Mouse (Mus musculus) liver, embryonic 11.5 days (tissue): Measurements from ENCODE around the gene Tspan9. TPM values are rescaled to one million over a fixed set of nuclear protein-coding genes. Genes with fewer than 3 reads are reported as not detected.
A peak's percentile ranks its signal among the peaks of the same experiment; 100 is the strongest.

Experiments used
- ATAC-seq: fragments of 200-750 bp; cut with Nextera tagmentation; replicated peaks from 2 replicates; pipeline ENCODE4 v1.8.0; 2017; ENCODE audit warnings: moderate number of reproducible peaks, mild to moderate bottlenecking, moderate TSS enrichment, moderate library complexity; ENCODE audit not compliant: low FRiP score
- DNase-seq: peaks from one replicate; pipeline ENCODE4 v3.0.0-alpha.2; 2017; ENCODE audit warnings: low spot score
- H3K27ac ChIP-seq: fragments of 300-500 bp; sonication (generic); 2 replicates; pipeline ENCODE4 v1.5.1; 2014; ENCODE audit warnings: mild to moderate bottlenecking, low read depth, low read length, control low read depth
- H3K27me3 ChIP-seq: fragments of 300-500 bp; sonication (generic); replicated peaks from 2 replicates; pipeline ENCODE4 v1.6.1; 2014; ENCODE audit warnings: low read length, mixed read lengths; ENCODE audit not compliant: control insufficient read depth, insufficient read depth
- H3K36me3 ChIP-seq: fragments of 300-500 bp; sonication (generic); 2 replicates; pipeline ENCODE4 v1.6.1; 2014; ENCODE audit warnings: mild to moderate bottlenecking, low read length, moderate library complexity, mixed read lengths; ENCODE audit not compliant: control insufficient read depth, insufficient read depth
- H3K4me1 ChIP-seq: fragments of 300-500 bp; sonication (generic); replicated peaks from 2 replicates; pipeline ENCODE4 v1.6.1; 2014; ENCODE audit warnings: low read length, mixed read lengths; ENCODE audit not compliant: control insufficient read depth, insufficient read depth
- H3K4me2 ChIP-seq: fragments of 300-500 bp; sonication (generic); 2 replicates; pipeline ENCODE4 v1.6.1; 2014; ENCODE audit warnings: mild to moderate bottlenecking, control low read depth, moderate library complexity
- H3K4me3 ChIP-seq: fragments of 300-500 bp; sonication (generic); 2 replicates; pipeline ENCODE4 v1.5.1; 2014; ENCODE audit warnings: low read depth, low read length, control low read depth
- H3K9ac ChIP-seq: fragments of 300-500 bp; sonication (generic); 2 replicates; pipeline ENCODE4 v1.6.1; 2014; ENCODE audit warnings: low read depth, low read length, control low read depth
- H3K9me3 ChIP-seq: fragments of 300-500 bp; sonication (generic); 2 replicates; pipeline ENCODE4 v1.6.1; 2016; ENCODE audit warnings: low read length, inconsistent platforms, mixed read lengths; ENCODE audit not compliant: control insufficient read depth
- WGBS: fragments of 180-500 bp; shearing (Covaris S2); extraction: QIAGEN DNeasy Blood & Tissue Kit; methylation state at CpG from one replicate; pipeline ENCODE4 v1.1.7; 2014; 5-methylcytosine and 5-hydroxymethylcytosine counted together
- polyA plus RNA-seq: library from polyadenylated mRNA; unstranded; fragments of >200 nt; fragmentation: Nextera tagmentation; extraction: Ambion mirVana; gene quantifications from 2 replicates; pipeline ENCODE4 v1.2.1, GENCODE M21; 2014

The Tspan9 gene
- polyA plus RNA-seq, 1 experiment from 2014 or later, result 46.3 TPM

DNA sequence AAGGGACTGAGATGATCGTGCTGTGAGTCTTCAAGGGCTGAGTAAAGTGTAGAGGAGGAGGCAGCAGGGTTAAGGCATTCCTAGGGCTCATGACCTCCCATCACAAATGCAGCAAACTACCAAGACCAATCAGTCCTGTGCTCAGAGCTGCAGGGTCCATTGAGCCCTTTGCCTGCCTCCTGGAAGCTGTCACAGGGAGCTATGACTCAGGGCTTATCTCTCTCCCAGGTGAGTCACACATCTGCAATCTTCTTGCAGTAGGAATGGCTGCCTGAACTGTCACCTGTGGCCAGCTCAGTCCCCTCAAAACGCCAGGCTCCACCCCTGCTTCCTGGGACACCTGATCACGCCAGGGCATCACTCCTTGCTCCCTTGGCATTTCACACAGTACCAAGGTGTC, 208.3 kb downstream of the Tspan9 start:
- no peak for ATAC-seq
- Histone ChIP-seq H3K4me3 (no peak overlapping the region), H3K4me2 (no peak overlapping the region), H3K9me3 (0 out of 2 replicates have a peak, but pooled peaks cover 3% of the 10 kb centered on the region), H3K9ac (no peak overlapping the region), H3K27me3 (no peaks in the 10 kb centered on the region; the same call in 1 of the 2 replicates), H3K4me1 (no peaks in the 10 kb centered on the region; the same call in 1 of the 2 replicates), H3K27ac (no peak overlapping the region), H3K36me3 (no peaks in the 10 kb centered on the region)
- 58% methylated on average over 3 of the region's 3 CpGs for WGBS
- DNase-seq, result no peak

- DNase-seq (no peak), ATAC-seq (no peak)
- no peak overlapping the region for H3K4me2 ChIP-seq
- WGBS, result 86% methylated on average over 5 of the region's 5 CpGs
- no peak overlapping the region for H3K9ac ChIP-seq
- no peak overlapping the region for H3K4me3 ChIP-seq
- H3K4me1 ChIP-seq, result no peaks in the 10 kb centered on the region; the same call in 1 of the 2 replicates
- no peak overlapping the region for H3K27ac ChIP-seq
- no peaks in the 10 kb centered on the region for H3K36me3 ChIP-seq
- H3K27me3 ChIP-seq, result no peaks in the 10 kb centered on the region
- H3K9me3 ChIP-seq, result 0 out of 2 replicates have a peak, but pooled peaks cover 3% of the 10 kb centered on the region
These were observed 209.6 kb downstream of the Tspan9 start for GRCm38 (mm10) chr6:127933841-127934240.

- DNase-seq (no peak), ATAC-seq (no peak)
- Histone ChIP-seq H3K4me3 (no peak overlapping the region), H3K9ac (no peak overlapping the region), H3K4me1 (no peaks in the 10 kb centered on the region; the same call in 1 of the 2 replicates), H3K36me3 (no peaks in the 10 kb centered on the region), H3K27ac (no peak overlapping the region), H3K9me3 (0 out of 2 replicates have a peak, but pooled peaks cover 3% of the 10 kb centered on the region), H3K27me3 (no peaks in the 10 kb centered on the region), H3K4me2 (no peak overlapping the region)
- 59% methylated on average over 5 of the region's 5 CpGs for WGBS
These were observed 210.7 kb downstream of the Tspan9 start for GRCm38 (mm10) chr6:127932697-127933096.

DNA sequence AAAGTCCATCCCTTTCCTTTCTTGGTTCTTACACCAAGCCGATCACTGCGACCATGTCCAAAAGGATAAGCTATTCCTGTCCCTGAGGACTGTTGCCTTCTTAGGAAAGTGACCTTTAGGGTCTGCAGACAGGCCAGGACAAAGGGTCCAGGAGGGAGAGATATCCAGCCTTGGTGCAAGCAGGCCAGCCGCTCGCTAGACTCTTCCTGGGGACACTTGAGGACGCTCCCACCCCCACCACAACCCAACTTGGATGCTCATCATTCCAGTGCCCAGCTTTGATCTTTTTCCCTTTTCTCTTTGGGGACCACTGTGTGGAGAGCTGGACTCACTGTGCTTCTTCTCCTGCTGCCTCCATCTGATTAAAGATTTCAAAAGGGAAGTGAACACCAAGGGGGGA, 214.7 kb downstream of the Tspan9 start:
- ATAC-seq (no peak), DNase-seq (no peak)
- Histone ChIP-seq H3K4me2 (no peak overlapping the region), H3K27me3 (no peaks in the 10 kb centered on the region), H3K9ac (no peak overlapping the region), H3K4me3 (no peak overlapping the region), H3K9me3 (no peaks in the 10 kb centered on the region), H3K4me1 (no peaks in the 10 kb centered on the region; the same call in 1 of the 2 replicates), H3K27ac (no peak overlapping the region), H3K36me3 (no peaks in the 10 kb centered on the region)
- 74% methylated on average over 5 of the region's 5 CpGs for WGBS

DNA sequence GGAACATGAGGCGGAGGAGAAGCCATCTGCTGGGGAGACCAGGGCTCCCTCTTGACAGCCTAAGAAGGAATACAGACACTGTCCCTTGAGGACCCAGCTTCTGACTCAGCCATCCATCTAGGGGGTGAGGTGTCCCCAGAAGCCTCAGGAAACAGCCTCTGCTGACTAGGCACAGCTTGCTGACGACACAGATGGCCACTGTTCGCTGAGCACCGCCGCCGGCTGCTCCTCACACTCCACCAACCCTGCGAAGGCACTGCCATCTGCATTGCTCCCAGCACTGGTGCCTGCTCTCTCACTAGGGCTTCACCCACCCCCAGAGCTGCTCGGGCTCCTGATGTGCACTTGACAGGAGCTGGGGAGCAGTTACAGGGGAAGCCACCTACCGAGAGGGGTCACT, 217.5 kb downstream of the Tspan9 start:
- Histone ChIP-seq H3K27ac (no peak overlapping the region), H3K4me2 (no peak overlapping the region), H3K9ac (no peak overlapping the region), H3K4me1 (no peaks in the 10 kb centered on the region), H3K27me3 (no peaks in the 10 kb centered on the region), H3K4me3 (no peak overlapping the region), H3K36me3 (no peaks in the 10 kb centered on the region), H3K9me3 (no peaks in the 10 kb centered on the region)
- DNase-seq (no peak), ATAC-seq (no peak)
- 66% methylated on average over 9 of the region's 9 CpGs for WGBS

DNA sequence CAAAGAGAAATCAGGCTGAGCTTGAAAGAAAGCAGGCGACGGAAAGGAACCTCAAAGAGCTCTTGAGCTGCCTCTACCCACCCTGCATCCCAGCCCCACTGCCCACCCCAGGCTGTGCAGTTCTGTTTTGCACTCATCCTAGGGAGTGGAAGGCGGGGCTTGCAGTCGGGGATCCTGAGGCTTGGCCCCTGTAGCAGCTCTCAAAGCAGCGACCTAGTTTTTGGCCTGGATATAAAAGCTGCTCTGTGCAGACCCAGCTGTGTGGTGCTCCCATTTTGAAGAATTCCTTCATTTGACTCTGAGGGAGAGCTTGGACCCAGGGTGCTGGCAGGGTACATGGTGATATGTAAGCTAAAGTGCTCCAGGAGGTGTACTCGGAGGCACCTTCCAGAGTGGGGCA, 218.6 kb downstream of the Tspan9 start:
- 70% methylated on average over 6 of the region's 6 CpGs for WGBS
- no peak overlapping the region for H3K4me3 ChIP-seq
- no peak for ATAC-seq

DNA sequence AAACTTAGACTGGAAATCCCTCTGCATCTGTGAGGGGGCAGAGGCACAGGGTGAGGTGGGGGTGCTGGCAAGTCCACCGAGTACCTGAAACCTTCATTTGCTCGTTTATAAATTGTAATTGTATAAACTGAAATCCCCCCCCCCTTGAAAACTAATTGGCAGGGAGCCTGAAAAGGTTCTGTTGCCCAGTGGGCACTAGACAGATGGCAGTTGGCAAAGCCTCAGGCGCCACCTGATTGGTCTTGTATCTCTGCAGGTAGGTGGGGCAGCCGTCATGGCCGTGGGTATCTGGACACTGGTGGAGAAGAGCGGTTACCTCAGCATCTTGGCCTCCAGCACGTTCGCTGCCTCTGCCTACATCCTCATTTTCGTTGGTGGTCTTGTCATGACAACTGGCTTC, 220.1 kb downstream of the Tspan9 start:
- no peaks in the 10 kb centered on the region for H3K27me3 ChIP-seq

More for the DNA sequence above, 218.6 kb downstream of the Tspan9 start:
- Histone ChIP-seq H3K27me3 (no peaks in the 10 kb centered on the region), H3K36me3 (no peaks in the 10 kb centered on the region), H3K4me1 (no peaks in the 10 kb centered on the region), H3K9me3 (no peaks in the 10 kb centered on the region), H3K9ac (no peak overlapping the region), H3K27ac (no peak overlapping the region), H3K4me2 (no peak overlapping the region)
- DNase-seq, result no peak

DNA sequence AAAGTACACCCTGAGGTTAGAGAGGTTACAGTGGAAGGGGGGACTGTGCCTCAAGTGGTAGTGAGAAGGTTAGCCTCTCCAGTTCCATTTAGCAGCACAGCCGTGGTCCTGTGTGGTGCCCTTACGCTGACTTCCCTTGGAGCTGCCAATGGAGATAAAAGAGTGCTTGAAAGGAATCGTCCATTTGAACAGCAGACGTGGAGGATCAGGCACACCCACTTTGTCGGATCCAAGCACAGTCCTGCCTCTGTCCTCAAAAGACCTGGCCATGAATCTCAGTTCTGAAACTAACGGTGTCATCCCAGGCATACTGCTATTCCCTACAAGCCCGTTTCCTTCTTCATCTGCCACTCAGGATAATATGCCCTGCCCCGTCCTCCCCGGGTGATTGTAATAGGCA, 221.4 kb downstream of the Tspan9 start:
- 70% methylated on average over 9 of the region's 9 CpGs for WGBS
- no peak overlapping the region for H3K4me3 ChIP-seq
- ATAC-seq (no peak), DNase-seq (no peak)
- H3K4me1 ChIP-seq, result no peaks in the 10 kb centered on the region
- no peaks in the 10 kb centered on the region for H3K9me3 ChIP-seq
- H3K27me3 ChIP-seq, result no peaks in the 10 kb centered on the region
- no peaks in the 10 kb centered on the region for H3K36me3 ChIP-seq
- H3K27ac ChIP-seq, result no peak overlapping the region
- no peak overlapping the region for H3K9ac ChIP-seq
- no peak overlapping the region for H3K4me2 ChIP-seq

More for the DNA sequence above, 220.1 kb downstream of the Tspan9 start:
- no peak overlapping the region for H3K27ac ChIP-seq
- H3K4me3 ChIP-seq, result no peak overlapping the region
- H3K36me3 ChIP-seq, result no peaks in the 10 kb centered on the region
- no peak overlapping the region for H3K9ac ChIP-seq
- H3K4me1 ChIP-seq, result no peaks in the 10 kb centered on the region
- H3K9me3 ChIP-seq, result no peaks in the 10 kb centered on the region
- DNase-seq (no peak), ATAC-seq (no peak)
- WGBS, result 71% methylated on average over 9 of the region's 9 CpGs
- no peak overlapping the region for H3K4me2 ChIP-seq

DNA sequence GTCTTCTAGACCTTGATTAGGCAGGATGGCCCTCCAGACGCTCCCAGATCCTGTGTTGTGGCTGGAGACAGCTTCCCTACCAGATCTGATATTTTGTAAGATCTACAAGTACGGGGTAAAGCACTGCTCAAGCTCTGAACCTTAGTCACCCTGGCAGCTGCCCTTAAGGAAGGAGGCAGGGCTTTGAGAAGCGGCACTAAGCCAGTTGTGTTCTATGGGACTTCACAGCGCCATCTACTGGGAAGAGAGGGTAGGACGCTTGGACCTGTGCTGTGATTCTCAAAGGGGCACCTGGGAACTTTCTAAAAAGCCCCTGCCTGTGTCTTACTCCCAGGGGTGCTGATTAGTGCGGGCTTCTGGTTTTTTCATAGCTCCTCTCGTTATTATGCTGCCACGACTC, 222.7 kb downstream of the Tspan9 start:
- 7% methylated on average over 8 of the region's 8 CpGs for WGBS
- ATAC-seq, result no peak
- H3K27me3 ChIP-seq, result no peaks in the 10 kb centered on the region
- no peak overlapping the region for H3K27ac ChIP-seq
- no peak overlapping the region for H3K4me3 ChIP-seq
- no peaks in the 10 kb centered on the region for H3K36me3 ChIP-seq
- no peaks in the 10 kb centered on the region for H3K9me3 ChIP-seq
- no peaks in the 10 kb centered on the region for H3K4me1 ChIP-seq
- H3K4me2 ChIP-seq, result no peak overlapping the region
- no peak overlapping the region for H3K9ac ChIP-seq
- DNase-seq, result peak; percentile 46
